Mouse (Mus musculus): ENCODE data around the gene Sp110. TPM values are rescaled to one million over a fixed set of nuclear protein-coding genes. Genes with fewer than 3 reads are reported as not detected.
"Not testable (repeated sequence)": the region's sequence is repeated elsewhere in the genome, so short reads cannot be mapped to it uniquely, and the experiment has no call there.

Gene Sp110
- 1 to 10 TPM; 2.8 to 4.3 TPM for total RNA-seq (2021)
- long read RNA-seq, experiment 1, partial matches to known transcripts = 0 of 4 reads
- long read RNA-seq, experiment 1, other reads (novel, unspliced or antisense) = 3 of 4 reads
- long read RNA-seq, experiment 2 = 0 reads

- DNase-seq = peak; percentile 33 to 58
Measured at GRCm38 (mm10) chr1:85598271-85599012, at the start of gene Sp110. TSS of gene Sp110 (minus strand) at chr1:85598817.

- DNase-seq = not testable (repeated sequence)
Measured at GRCm38 (mm10) chr1:85638144-85638543, 39.5 kb upstream of the Sp110 start.

- not testable (repeated sequence) for DNase-seq
Measured at GRCm38 (mm10) chr1:85636936-85637335, 38.3 kb upstream of the Sp110 start.

- not testable (repeated sequence) for DNase-seq
Measured at GRCm38 (mm10) chr1:85618689-85619088, 20.1 kb upstream of the Sp110 start.

GRCm38 (mm10) chr1:85617161-85617560 is 18.5 kb upstream of the Sp110 start:
- DNase-seq = not testable (repeated sequence)

- not testable (repeated sequence) for DNase-seq
Measured at GRCm38 (mm10) chr1:85615819-85616218, 17.2 kb upstream of the Sp110 start.

GRCm38 (mm10) chr1:85615096-85615495 is 16.5 kb upstream of the Sp110 start:
- not testable (repeated sequence) for DNase-seq

- DNase-seq = not testable (repeated sequence)
Measured at GRCm38 (mm10) chr1:85610581-85610980, 12.0 kb upstream of the Sp110 start.

- DNase-seq = not testable (repeated sequence)
Measured at GRCm38 (mm10) chr1:85608361-85608760, 9.7 kb upstream of the Sp110 start.

GRCm38 (mm10) chr1:85604341-85604740 is 5.7 kb upstream of the Sp110 start:
- not testable (repeated sequence) for DNase-seq

- peak; percentile 59 to 68 for DNase-seq
Measured at GRCm38 (mm10) chr1:85600794-85601193, 2.2 kb upstream of the Sp110 start.

- DNase-seq = not testable (repeated sequence)
Measured at GRCm38 (mm10) chr1:85600078-85600477, 1.5 kb upstream of the Sp110 start, which contains the start of gene Sp140. TSS of gene Sp140 (plus strand) at chr1:85600378.

GRCm38 (mm10) chr1:85592526-85592925 is 6.1 kb downstream of the Sp110 start:
- DNase-seq = not testable (repeated sequence)

GRCm38 (mm10) chr1:85588697-85589096 is 9.9 kb downstream of the Sp110 start:
- DNase-seq = not testable (repeated sequence)

GRCm38 (mm10) chr1:85581518-85581917 is 17.1 kb downstream of the Sp110 start:
- DNase-seq = not testable (repeated sequence)

GRCm38 (mm10) chr1:85580578-85580977 is 18.0 kb downstream of the Sp110 start:
- not testable (repeated sequence) for DNase-seq

GRCm38 (mm10) chr1:85580148-85580534 is 18.5 kb downstream of the Sp110 start:
- not testable (repeated sequence) for DNase-seq

- not testable (repeated sequence) for DNase-seq
Measured at GRCm38 (mm10) chr1:85579199-85580147, 19.1 kb downstream of the Sp110 start.

- not testable (repeated sequence) for DNase-seq
Measured at GRCm38 (mm10) chr1:85578372-85579010, 20.1 kb downstream of the Sp110 start.

GRCm38 (mm10) chr1:85575376-85575775 is 23.2 kb downstream of the Sp110 start, which contains the start of gene G530012D18Rik:
TSS of gene G530012D18Rik (plus strand) at chr1:85575676.
- DNase-seq = not testable (repeated sequence)

- DNase-seq = not testable (repeated sequence)
Measured at GRCm38 (mm10) chr1:85573554-85573953, 25.1 kb downstream of the Sp110 start.

- DNase-seq = peak; percentile 8 to 28
Measured at GRCm38 (mm10) chr1:85555261-85555660, 43.4 kb downstream of the Sp110 start.

Data from heart, adult 18-20 months (tissue).